Mouse (Mus musculus): ENCODE data around the gene Ttc30a2.

The Ttc30a2 gene

DNA sequence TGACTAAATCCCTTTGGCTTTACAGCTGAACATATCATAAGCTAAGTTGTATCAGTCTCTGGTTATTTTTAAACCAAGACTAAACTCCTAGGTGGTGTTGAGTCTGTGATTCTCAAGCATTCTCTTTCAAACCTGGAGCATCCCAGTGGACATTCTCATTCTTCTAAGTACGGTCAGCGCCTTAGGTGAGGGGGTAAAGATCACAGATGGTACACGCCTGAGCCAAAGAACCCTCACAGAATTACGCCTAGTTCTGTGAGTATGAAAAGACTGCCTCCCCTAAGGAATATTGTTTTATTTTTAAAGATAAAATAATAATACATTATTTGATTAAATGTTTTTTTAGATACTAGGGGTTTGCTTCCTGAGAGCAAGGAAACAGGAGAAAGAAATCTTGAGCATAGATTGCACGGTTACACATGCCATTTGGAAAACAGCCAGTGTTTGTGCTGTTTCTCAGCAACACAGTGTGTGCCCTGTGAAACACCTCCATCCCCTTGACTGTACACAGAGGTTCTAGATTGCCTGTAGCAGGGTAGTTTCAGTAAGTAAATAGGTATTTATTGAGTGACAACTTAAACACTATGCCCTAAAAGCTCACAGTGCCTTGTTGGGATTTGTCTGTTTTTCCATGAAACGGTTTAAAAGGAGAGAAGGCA is 48.1 kb downstream of the Ttc30a2 start:
- no peak for DNase-seq (ENCODE audit: low spot score in 2 of 2)

DNA sequence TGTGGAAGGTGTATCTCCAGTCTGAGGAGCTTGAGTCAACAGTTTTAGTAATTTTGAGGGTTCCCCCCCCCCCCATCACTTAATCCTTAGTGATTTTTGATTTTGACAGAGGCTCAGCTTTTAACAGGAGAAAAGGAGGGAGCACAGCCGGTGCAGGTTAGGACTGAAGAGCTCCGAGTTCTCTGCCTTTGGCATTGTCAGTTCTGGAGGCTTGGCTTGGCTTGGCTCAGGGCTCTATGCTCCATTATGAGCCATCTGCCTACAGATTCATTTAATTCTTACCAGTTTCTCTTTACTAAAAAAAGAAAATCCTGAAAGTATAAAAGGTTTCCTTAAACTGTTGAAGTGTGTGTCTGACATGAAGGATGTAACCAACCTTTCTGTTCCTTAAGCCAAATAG is 48.8 kb downstream of the Ttc30a2 start:
- no peak for DNase-seq (ENCODE audit: low spot score in 2 of 2)

DNA sequence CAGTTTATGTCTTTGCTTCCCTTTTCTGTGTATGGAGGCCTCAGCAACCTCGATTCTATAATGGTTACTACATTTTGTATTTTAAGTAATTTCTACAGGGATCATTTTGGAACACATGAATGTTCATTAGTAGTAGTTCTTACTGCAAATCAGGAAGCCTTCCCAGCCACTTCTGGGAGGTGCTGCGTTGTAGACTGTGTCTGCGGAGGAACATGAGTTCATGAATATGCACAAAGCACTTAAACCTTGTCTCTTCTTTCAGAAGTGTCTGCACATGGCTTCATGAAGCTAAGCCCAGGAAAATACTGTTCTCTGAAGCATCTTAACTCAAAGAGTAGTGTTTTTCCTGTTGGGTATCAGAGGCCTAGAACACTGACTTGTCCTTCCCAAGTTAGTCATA is 50.0 kb downstream of the Ttc30a2 start:
- no peak for DNase-seq (ENCODE audit: low spot score in 2 of 2)

DNA sequence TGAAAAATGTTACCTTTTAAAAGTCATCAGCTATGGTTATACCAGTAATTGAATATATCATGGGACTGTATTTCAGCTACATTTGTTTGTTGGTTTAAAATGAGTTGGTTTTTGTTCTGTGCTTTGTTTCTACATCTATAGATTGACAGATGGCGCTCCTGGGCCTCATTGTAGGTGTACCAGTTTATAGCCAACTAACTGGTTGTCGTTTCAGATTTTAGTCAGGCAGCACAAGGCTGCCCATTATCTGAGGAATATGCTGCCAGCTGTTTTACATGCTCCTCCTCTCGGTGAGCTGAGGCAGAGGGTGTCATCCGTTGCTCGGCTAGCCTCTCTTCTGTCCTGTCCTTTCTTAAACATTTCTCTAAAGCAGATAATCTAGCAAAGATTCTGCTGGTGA is 51.9 kb downstream of the Ttc30a2 start:
- no peak for DNase-seq (ENCODE audit: low spot score in 2 of 2)

Measured in urinary bladder, postnatal 36 days (tissue).